Mouse (Mus musculus) midbrain, embryonic 14.5 days (tissue): ENCODE results near the gene Spata5. TPM values are rescaled to one million over a fixed set of nuclear protein-coding genes. Genes with fewer than 3 reads are reported as not detected.

Source experiments
- ATAC-seq: fragments of 200-750 bp; cut with Nextera tagmentation; 2 replicates; pipeline ENCODE4 v1.8.0; 2017; ENCODE audit warnings: moderate number of reproducible peaks, moderate library complexity; ENCODE audit not compliant: low FRiP score, low TSS enrichment
- DNase-seq: peaks from one replicate; pipeline ENCODE4 v3.0.0-alpha.2; 2015
- H3K27ac ChIP-seq: fragments of 300-500 bp; sonication (generic); replicated peaks from 2 replicates; pipeline ENCODE4 v1.5.1; 2014; ENCODE audit warnings: mild to moderate bottlenecking, low read depth, low read length, moderate library complexity
- H3K27me3 ChIP-seq: fragments of 300-500 bp; sonication (generic); 2 replicates; pipeline ENCODE4 v1.6.1; 2014; ENCODE audit warnings: low read length, control low read depth, mixed read lengths; ENCODE audit not compliant: control insufficient read depth, insufficient read depth
- H3K36me3 ChIP-seq: fragments of 300-500 bp; sonication (generic); 2 replicates; pipeline ENCODE4 v1.6.1; 2014; ENCODE audit warnings: low read length, control low read depth; ENCODE audit not compliant: control insufficient read depth, insufficient read depth
- H3K4me1 ChIP-seq: fragments of 300-500 bp; sonication (generic); 2 replicates; pipeline ENCODE4 v1.6.1; 2014; ENCODE audit warnings: mild to moderate bottlenecking, antibody characterized with exemption, low read length, control low read depth; ENCODE audit not compliant: control insufficient read depth, insufficient read depth
- H3K4me2 ChIP-seq: fragments of 300-500 bp; sonication (generic); 2 replicates; pipeline ENCODE4 v1.6.1; 2014; ENCODE audit warnings: mild to moderate bottlenecking, low read length, moderate library complexity
- H3K4me3 ChIP-seq: fragments of 300-500 bp; sonication (generic); replicated peaks from 2 replicates; pipeline ENCODE4 v1.5.1; 2014; ENCODE audit warnings: low read depth, low read length
- H3K9ac ChIP-seq: fragments of 300-500 bp; sonication (generic); replicated peaks from 2 replicates; pipeline ENCODE4 v1.6.1; 2014; ENCODE audit warnings: mild to moderate bottlenecking, low read length, moderate library complexity
- H3K9me3 ChIP-seq: fragments of 300-500 bp; sonication (generic); 2 replicates; pipeline ENCODE4 v1.6.1; 2016; ENCODE audit warnings: low read length, control low read depth, mixed read lengths; ENCODE audit not compliant: control insufficient read depth
- WGBS: fragments of 180-500 bp; shearing (Covaris S2); extraction: QIAGEN DNeasy Blood & Tissue Kit; methylation state at CpG from one replicate; pipeline ENCODE4 v1.1.7; 2014; 5-methylcytosine and 5-hydroxymethylcytosine counted together
- polyA plus RNA-seq: library from polyadenylated mRNA; unstranded; fragments of >200 nt; fragmentation: Nextera tagmentation; extraction: Ambion mirVana; gene quantifications from 2 replicates; pipeline ENCODE4 v1.2.1, GENCODE M21; 2014

The Spata5 gene
- polyA plus RNA-seq, 1 experiment from 2014 or later: 38.3 TPM

DNA sequence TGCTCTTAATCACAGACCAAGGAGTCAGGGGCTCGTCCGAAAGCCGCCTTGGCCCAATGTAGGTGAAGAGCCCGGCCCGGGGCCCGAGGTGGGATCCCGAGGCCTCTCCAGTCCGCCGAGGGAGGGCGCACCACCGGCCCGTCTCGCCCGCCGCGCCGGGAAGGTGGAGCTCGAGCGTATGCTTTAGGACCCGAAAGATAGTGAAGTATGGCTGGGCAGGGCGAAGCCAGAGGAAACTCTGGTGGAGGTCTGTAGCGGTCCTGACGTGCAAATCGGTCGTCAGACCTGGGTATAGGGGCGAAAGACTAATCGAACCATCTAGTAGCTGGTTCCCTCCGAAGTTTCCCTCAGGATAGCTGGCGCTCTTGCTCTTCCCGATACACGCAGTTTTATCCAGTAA lies 61.6 kb downstream of the Spata5 start:
- Histone ChIP-seq H3K27me3 (no peaks in the 10 kb centered on the region), H3K4me1 (no peaks in the 10 kb centered on the region), H3K4me3 (no peak overlapping the region), H3K4me2 (no peak overlapping the region), H3K36me3 (no peaks in the 10 kb centered on the region; the same call in 1 of the 2 replicates), H3K27ac (no peak overlapping the region), H3K9me3 (no peaks in the 10 kb centered on the region), H3K9ac (no peak overlapping the region)
- no peak for DNase-seq
- ATAC-seq: no peak
- WGBS: 89% methylated on average over 31 of the region's 31 CpGs

DNA sequence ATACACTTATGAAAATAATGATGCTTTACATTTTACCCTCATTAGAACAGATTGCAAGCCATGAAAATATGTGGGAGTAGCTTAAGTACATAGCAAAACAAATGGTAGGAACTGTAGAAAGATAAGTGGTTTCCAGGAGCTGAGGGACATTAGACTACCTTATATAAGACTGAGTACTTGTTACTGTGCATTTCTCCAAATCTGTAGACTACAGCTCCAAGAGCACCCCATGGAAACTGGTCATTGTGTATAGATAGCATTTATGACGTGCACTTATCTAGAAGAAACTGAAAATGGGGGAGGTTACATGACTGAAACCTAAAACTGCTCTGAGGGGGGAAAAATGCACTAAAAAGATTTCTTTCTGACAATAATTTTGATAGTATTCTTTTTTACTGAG lies 63.0 kb downstream of the Spata5 start:
- WGBS: 89% methylated on average over 1 of the region's 1 CpGs
- H3K4me1 ChIP-seq: no peaks in the 10 kb centered on the region

DNA sequence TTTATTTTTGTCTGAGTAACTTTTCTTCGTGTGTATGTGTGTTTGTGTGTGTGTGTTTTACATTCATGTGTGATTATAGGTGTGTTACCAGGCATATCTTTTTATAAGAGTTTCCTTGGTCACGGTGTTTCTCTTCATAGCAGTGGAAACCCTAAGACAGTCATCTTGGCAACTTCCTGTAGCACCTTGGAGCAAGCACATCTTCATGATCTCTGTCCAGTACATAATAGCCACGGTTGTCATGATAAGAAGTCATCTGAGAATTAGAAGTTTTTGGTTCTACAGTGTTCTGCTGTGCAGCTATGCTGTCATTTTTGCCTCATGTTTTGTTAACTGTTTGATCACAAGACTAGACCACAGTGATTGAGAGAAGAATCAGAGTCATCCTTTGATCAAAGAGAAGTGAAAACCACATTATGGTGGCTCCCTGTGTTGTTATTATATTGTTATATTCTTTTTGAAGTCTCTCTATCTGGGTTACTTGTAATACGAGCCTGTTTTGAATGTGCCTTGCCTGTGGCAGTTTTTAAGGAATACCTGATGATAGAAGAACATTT lies 64.1 kb downstream of the Spata5 start:
- Histone ChIP-seq H3K36me3 (no peaks in the 10 kb centered on the region; the same call in 1 of the 2 replicates), H3K9me3 (no peaks in the 10 kb centered on the region), H3K27me3 (no peaks in the 10 kb centered on the region), H3K9ac (no peak overlapping the region), H3K4me1 (no peaks in the 10 kb centered on the region), H3K27ac (no peak overlapping the region), H3K4me3 (no peak overlapping the region), H3K4me2 (no peak overlapping the region)
- no peak for ATAC-seq
- WGBS: 89% methylated on average over 4 of the region's 4 CpGs
- DNase-seq: no peak

More for the DNA sequence above, 63.0 kb downstream of the Spata5 start:
- no peak overlapping the region for H3K4me2 ChIP-seq
- DNase-seq: no peak
- no peaks in the 10 kb centered on the region for H3K27me3 ChIP-seq
- no peak overlapping the region for H3K27ac ChIP-seq
- no peak overlapping the region for H3K9ac ChIP-seq
- H3K36me3 ChIP-seq: no peaks in the 10 kb centered on the region; the same call in 1 of the 2 replicates
- no peak for ATAC-seq
- no peaks in the 10 kb centered on the region for H3K9me3 ChIP-seq
- H3K4me3 ChIP-seq: no peak overlapping the region

DNA sequence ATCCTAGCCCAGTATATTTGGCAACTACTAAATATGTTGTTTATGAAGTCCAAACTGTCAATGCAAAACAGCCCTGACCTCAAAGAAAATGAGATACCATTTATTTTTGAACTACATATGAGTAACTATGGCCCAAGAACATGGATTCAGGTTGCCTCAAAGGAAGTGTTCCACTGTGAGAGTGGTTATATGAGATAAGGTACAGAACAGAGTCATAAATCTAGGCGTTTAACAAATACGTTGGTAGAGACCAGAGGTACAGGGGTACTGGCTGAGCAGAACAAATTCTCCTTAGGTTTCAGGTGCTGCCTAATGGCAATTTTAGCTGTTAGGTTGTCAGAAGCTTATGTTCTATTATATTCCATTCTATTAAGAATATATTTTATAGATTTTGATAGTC lies 67.9 kb downstream of the Spata5 start:
- H3K36me3 ChIP-seq: no peaks in the 10 kb centered on the region
- no peak overlapping the region for H3K4me2 ChIP-seq
- DNase-seq: no peak
- H3K27me3 ChIP-seq: no peaks in the 10 kb centered on the region
- H3K27ac ChIP-seq: no peak overlapping the region
- H3K4me1 ChIP-seq: no peaks in the 10 kb centered on the region
- H3K4me3 ChIP-seq: no peak overlapping the region
- H3K9ac ChIP-seq: no peak overlapping the region
- H3K9me3 ChIP-seq: no peaks in the 10 kb centered on the region
- ATAC-seq: no peak
- 99% methylated on average over 2 of the region's 2 CpGs for WGBS

DNA sequence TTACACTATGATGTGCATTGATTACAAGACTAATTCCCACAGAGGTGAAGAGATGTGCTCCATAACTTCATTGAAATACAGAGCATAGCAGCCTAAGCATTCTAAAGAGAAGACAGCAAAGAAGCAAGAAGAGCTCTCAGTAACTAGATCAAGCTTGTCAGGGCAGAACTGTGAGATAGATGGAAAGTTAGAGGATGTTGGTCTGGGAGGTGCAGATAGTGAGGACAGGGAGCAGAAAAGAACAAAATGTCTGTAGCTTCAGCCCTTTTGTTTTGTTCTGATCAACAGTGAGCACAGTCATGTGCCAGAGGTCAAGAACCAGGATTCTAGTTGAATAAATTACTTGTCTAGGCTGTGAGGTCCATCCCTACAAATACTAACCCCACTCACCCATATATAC lies 68.5 kb downstream of the Spata5 start:
- Histone ChIP-seq H3K4me3 (no peak overlapping the region), H3K27ac (no peak overlapping the region), H3K9ac (no peak overlapping the region), H3K9me3 (no peaks in the 10 kb centered on the region), H3K4me2 (no peak overlapping the region), H3K27me3 (no peaks in the 10 kb centered on the region), H3K36me3 (no peaks in the 10 kb centered on the region), H3K4me1 (no peaks in the 10 kb centered on the region)
- ATAC-seq: no peak
- no peak for DNase-seq

DNA sequence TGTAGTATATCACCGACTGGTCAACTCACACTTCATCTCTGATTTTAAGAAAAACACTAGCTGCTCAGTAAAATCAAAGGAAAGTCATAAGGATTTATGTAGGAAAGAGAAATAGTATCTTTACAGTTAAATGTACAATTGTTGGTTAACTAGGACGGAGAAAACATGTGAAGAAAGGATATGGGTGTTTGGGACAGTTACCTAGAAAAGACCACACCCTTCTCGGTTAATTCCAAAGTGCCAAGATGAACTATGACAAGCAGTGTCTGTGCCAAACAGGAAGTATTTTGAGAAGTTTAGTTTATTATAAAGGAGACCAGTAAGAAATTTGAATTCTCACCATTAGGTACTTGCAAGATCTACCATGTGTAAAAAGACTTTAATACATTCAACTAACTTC lies 70.3 kb downstream of the Spata5 start:
- Histone ChIP-seq H3K27ac (no peak overlapping the region), H3K4me1 (no peaks in the 10 kb centered on the region), H3K9me3 (no peaks in the 10 kb centered on the region), H3K36me3 (no peaks in the 10 kb centered on the region), H3K9ac (no peak overlapping the region), H3K4me3 (no peak overlapping the region), H3K27me3 (no peaks in the 10 kb centered on the region), H3K4me2 (no peak overlapping the region)
- no peak for ATAC-seq
- WGBS: 95% methylated on average over 3 of the region's 3 CpGs
- DNase-seq: no peak

DNA sequence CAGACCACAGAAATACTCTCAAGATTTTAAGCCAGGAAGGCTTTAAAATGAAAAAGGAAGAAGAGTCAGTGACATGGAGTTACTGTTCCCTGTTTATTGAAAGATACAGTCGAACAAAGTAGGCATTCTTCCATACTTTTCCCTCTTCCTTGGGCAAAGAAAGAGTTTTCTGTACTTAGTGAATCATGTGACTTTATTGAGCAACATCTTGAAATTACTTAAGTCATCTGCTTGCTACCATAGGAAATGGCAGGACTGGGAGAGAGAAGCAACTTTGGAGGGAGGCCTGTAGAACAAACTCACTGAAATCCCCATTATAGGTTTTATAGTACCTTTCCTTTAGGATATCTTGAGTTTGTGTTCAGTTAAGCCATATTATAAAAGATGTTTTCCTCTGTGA lies 81.2 kb downstream of the Spata5 start:
- WGBS: 83% methylated on average over 1 of the region's 1 CpGs

DNA sequence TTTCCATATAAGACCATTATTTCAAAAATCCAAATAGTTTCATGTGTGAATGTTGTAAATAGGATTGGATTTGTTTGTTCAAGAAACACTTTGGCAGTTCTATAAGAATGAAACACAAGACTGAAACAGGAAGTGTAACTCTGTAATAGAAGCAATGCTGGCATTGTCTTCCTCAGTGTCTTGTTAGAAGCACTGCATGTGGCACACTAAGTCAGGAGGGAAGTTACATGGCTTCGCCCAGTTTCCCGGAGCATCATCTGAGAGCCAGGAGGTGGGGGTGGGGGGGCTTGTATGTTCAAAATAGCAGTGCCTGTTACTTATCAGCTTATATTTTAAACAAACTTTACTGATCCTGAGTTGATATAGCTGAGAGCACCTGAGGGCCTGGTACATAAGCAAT lies 82.9 kb downstream of the Spata5 start:
- Histone ChIP-seq H3K4me3 (no peak overlapping the region), H3K36me3 (no peaks in the 10 kb centered on the region), H3K4me1 (no peaks in the 10 kb centered on the region), H3K27ac (no peak overlapping the region), H3K4me2 (no peak overlapping the region), H3K9me3 (no peaks in the 10 kb centered on the region), H3K9ac (no peak overlapping the region), H3K27me3 (no peaks in the 10 kb centered on the region)
- ATAC-seq (no peak), DNase-seq (no peak)
- WGBS: 84% methylated on average over 2 of the region's 2 CpGs

More for the DNA sequence above, 81.2 kb downstream of the Spata5 start:
- Histone ChIP-seq H3K4me2 (no peak overlapping the region), H3K9me3 (no peaks in the 10 kb centered on the region), H3K4me3 (no peak overlapping the region), H3K9ac (no peak overlapping the region), H3K36me3 (no peaks in the 10 kb centered on the region), H3K27me3 (no peaks in the 10 kb centered on the region), H3K27ac (no peak overlapping the region), H3K4me1 (no peaks in the 10 kb centered on the region)
- DNase-seq: no peak
- no peak for ATAC-seq

DNA sequence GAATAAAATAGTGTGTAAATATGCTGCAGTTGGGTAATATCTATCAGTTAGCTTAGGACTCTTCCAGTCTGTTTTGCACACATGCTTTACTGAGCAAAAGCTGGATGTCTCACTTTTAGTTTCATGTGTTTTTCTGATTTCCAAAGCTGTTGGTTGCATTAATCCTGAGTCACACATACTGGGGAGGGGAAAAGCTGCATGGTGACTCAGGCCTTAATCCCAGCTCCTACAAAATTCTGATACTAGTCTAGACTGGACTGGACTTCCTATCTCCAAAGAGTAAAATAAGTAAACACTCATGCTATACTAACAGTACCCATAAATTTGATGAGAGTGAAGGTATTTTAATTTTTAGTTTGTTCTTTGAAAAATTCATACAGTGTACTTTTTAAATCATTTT lies 84.2 kb downstream of the Spata5 start:
- Histone ChIP-seq H3K27me3 (no peaks in the 10 kb centered on the region), H3K27ac (no peak overlapping the region), H3K4me2 (no peak overlapping the region), H3K9me3 (no peaks in the 10 kb centered on the region), H3K9ac (no peak overlapping the region), H3K36me3 (no peaks in the 10 kb centered on the region), H3K4me3 (no peak overlapping the region), H3K4me1 (no peaks in the 10 kb centered on the region)
- no peak for ATAC-seq
- DNase-seq: no peak
